Mouse (Mus musculus) heart, postnatal 0 days (tissue): ENCODE results near the gene Zfhx3.

Experiments used
- CTCF ChIP-seq: IDR thresholded peaks from 2 replicates; pipeline ENCODE4 v1.5.1; 2016; ENCODE audit warnings: antibody characterized with exemption, control low read depth, low read depth
- EP300 ChIP-seq: IDR thresholded peaks from 2 replicates; pipeline ENCODE4 v1.6.1; 2016; ENCODE audit warnings: antibody characterized with exemption, low read depth

DNA sequence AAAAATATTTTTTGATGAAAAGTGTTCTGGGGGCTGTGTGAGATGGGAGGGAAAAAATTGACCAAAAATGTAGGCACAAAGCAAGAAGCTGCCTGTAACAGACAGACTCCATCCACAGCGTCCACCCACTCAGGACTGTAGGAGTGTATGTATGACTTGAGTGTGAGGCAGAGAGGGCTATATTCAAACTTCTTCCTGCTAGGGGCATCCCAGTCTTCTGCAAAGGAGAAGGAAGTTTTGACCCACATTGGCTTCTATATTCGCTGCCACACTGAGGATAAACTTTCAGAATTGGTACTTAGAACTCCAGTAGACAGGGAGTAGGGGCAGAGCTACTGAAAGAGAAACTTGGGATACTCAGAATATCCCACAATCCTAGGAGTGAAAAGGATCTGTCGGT is 756.6 kb downstream of the Zfhx3 start:
- no peak for TF ChIP-seq CTCF
- TF ChIP-seq EP300 = no peak
